Mouse (Mus musculus) limb, embryonic 11.5 days (tissue): Measurements from ENCODE around the gene Tcf20. TPM values are rescaled to one million over a fixed set of nuclear protein-coding genes. Genes with fewer than 3 reads are reported as not detected.

Experiments
- ATAC-seq: fragments of 200-750 bp; cut with Nextera tagmentation; 2 replicates; pipeline ENCODE4 v1.8.0; 2017; ENCODE audit warnings: low read depth; ENCODE audit not compliant: insufficient number of reproducible peaks, low FRiP score, low TSS enrichment
- DNase-seq: peaks from one replicate; pipeline ENCODE4 v3.0.0-alpha.2; 2015; ENCODE audit warnings: low spot score
- H3K27ac ChIP-seq: fragments of 300-500 bp; sonication (generic); replicated peaks from 2 replicates; pipeline ENCODE4 v1.5.1; 2014; ENCODE audit warnings: low read depth, mild to moderate bottlenecking, low read length
- H3K27me3 ChIP-seq: fragments of 300-500 bp; sonication (generic); 2 replicates; pipeline ENCODE4 v1.6.1; 2014; ENCODE audit warnings: mild to moderate bottlenecking, low read length, mixed read lengths; ENCODE audit not compliant: control insufficient read depth, insufficient read depth
- H3K36me3 ChIP-seq: fragments of 300-500 bp; sonication (generic); 2 replicates; pipeline ENCODE4 v1.6.1; 2014; ENCODE audit warnings: mild to moderate bottlenecking, low read length, moderate library complexity, mixed read lengths; ENCODE audit not compliant: control insufficient read depth, insufficient read depth
- H3K4me1 ChIP-seq: fragments of 300-500 bp; sonication (generic); 2 replicates; pipeline ENCODE4 v1.6.1; 2014; ENCODE audit warnings: low read length, mixed read lengths; ENCODE audit not compliant: control insufficient read depth, insufficient read depth
- H3K4me2 ChIP-seq: fragments of 300-500 bp; sonication (generic); 2 replicates; pipeline ENCODE4 v1.6.1; 2014; ENCODE audit warnings: low read depth, mild to moderate bottlenecking, moderate library complexity; ENCODE audit not compliant: severe bottlenecking
- H3K4me3 ChIP-seq: fragments of 300-500 bp; sonication (generic); 2 replicates; pipeline ENCODE4 v1.5.1; 2014; ENCODE audit warnings: low read depth, low read length
- H3K9ac ChIP-seq: fragments of 300-500 bp; sonication (generic); 2 replicates; pipeline ENCODE4 v1.6.1; 2014; ENCODE audit warnings: mild to moderate bottlenecking, low read length
- H3K9me3 ChIP-seq: fragments of 300-500 bp; sonication (generic); 2 replicates; pipeline ENCODE4 v1.6.1; 2016; ENCODE audit warnings: low read length; ENCODE audit not compliant: control insufficient read depth
- WGBS: fragments of 180-500 bp; shearing (Covaris S2); extraction: QIAGEN DNeasy Blood & Tissue Kit; methylation state at CpG from one replicate; pipeline ENCODE4 v1.1.7; 2014; 5-methylcytosine and 5-hydroxymethylcytosine counted together
- polyA plus RNA-seq: library from polyadenylated mRNA; unstranded; fragments of >200 nt; fragmentation: Nextera tagmentation; extraction: Ambion mirVana; gene quantifications from 2 replicates; pipeline ENCODE4 v1.2.1, GENCODE M21; 2014

Gene Tcf20
- polyA plus RNA-seq, 1 experiment from 2014 or later: 12.3 TPM

DNA sequence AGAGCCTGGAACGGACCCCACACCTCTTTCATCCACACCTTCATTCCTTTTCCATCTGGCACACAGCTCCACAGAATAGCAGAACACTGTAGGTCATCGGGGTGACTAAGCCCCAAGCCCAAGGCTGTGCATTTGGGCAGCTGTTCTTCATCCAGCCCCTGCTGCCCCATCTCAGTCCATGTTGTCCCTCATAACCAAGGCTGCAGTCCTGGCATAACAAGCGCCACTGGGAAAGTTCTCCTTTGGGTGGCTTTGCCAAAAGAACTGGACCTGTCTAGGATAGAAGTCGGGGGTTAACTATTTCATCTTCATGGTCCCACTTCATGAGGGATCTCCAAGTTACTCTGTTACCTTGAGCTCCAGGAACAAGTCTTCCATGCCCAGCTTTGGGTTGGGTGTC lies 77.9 kb downstream of the Tcf20 start:
- Histone ChIP-seq H3K4me3 (no peak overlapping the region), H3K9ac (no peak overlapping the region; the same call in 1 of the 2 replicates), H3K27ac (no peak overlapping the region), H3K4me2 (no peak overlapping the region), H3K27me3 (peaks cover 6% of the 10 kb centered on the region; the same call in 1 of the 2 replicates), H3K4me1 (peaks cover 40% of the 10 kb centered on the region), H3K9me3 (no peaks in the 10 kb centered on the region), H3K36me3 (no peaks in the 10 kb centered on the region)
- ATAC-seq: no peak
- DNase-seq: no peak
- WGBS: 78% methylated on average over 4 of the region's 4 CpGs

DNA sequence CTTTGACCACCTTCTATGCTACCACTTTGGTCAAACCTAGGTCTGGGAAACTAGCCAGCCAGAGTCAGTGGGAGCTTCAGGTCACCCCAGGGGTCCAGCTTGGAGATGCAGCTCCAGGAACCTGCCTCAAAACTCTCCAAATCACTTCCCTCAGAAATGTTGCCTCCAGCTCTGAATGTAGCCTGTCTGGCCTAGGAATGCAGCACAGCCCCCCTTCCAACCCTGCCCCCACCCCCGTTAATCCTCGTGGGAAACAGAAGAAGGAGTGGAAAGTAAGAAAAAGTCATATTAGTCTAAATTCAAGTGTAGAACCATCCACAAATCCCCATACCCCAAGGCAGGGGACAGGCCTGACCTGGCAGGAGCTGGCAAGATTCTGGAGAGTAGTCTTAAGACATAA lies 79.2 kb downstream of the Tcf20 start:
- peaks cover 6% of the 10 kb centered on the region; the same call in 1 of the 2 replicates for H3K27me3 ChIP-seq
- H3K4me1 ChIP-seq: peaks cover 40% of the 10 kb centered on the region
- H3K36me3 ChIP-seq: no peaks in the 10 kb centered on the region
- DNase-seq (no peak), ATAC-seq (no peak)
- no peak overlapping the region for H3K4me2 ChIP-seq
- no peak overlapping the region for H3K9ac ChIP-seq
- 34% methylated on average over 2 of the region's 2 CpGs for WGBS
- H3K27ac ChIP-seq: no peak overlapping the region
- H3K9me3 ChIP-seq: no peaks in the 10 kb centered on the region
- no peak overlapping the region for H3K4me3 ChIP-seq

DNA sequence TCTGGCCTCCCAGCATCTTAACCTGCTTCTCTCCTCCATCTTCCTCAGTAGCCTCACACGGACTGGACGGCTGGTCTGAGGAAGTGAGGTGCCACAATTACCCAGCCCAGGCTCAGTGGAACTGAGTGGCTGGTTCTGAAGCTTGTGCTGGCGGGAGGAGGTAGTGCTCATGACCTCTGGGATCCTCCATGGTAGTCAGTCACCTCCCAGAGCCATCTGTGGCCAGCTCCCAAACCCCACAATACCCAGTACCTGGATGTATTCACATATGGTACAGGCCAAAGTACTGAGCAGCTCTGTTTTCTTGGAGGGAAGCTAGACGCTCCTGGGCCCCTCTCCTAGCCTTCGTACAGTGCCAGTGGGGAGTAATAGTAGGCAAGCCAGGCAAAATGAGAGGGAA lies 80.4 kb downstream of the Tcf20 start:
- Histone ChIP-seq H3K9ac (no peak overlapping the region), H3K4me3 (no peak overlapping the region), H3K27ac (no peak overlapping the region), H3K36me3 (no peaks in the 10 kb centered on the region), H3K27me3 (0 out of 2 replicates have a peak, but pooled peaks cover 3% of the 10 kb centered on the region), H3K9me3 (no peaks in the 10 kb centered on the region), H3K4me2 (no peak overlapping the region), H3K4me1 (peaks cover 38% of the 10 kb centered on the region)
- ATAC-seq (no peak), DNase-seq (no peak)
- WGBS: 78% methylated on average over 5 of the region's 5 CpGs

DNA sequence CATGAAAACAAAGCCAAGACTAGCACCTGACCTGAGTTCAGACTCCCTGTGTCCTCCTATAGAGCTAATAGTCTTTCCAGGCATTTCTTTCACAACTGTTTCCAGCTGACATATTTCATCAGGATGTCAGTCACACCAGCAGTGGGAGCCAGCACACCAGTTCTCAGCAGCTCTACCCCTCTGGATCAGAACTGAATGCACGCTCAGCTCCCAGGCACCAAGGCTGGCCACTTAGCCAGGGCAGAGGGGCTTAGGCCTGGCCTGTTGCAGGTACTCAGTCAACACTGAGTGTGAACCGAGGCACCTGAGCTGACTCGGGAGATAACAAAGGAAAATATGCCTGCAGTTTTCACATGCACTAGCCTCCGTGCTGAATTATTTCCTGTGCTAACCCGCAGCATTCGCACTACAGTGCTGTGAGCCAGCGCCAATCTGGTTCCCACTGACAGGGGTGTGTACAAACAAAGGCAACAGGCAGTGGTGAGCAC lies 81.1 kb downstream of the Tcf20 start:
- H3K4me3 ChIP-seq: no peak overlapping the region
- H3K4me2 ChIP-seq: no peak overlapping the region
- peaks cover 38% of the 10 kb centered on the region for H3K4me1 ChIP-seq
- peak; percentile 53 for DNase-seq
- H3K9ac ChIP-seq: no peak overlapping the region
- 0 out of 2 replicates have a peak, but pooled peaks cover 3% of the 10 kb centered on the region for H3K27me3 ChIP-seq
- H3K9me3 ChIP-seq: no peaks in the 10 kb centered on the region
- no peak for ATAC-seq
- H3K36me3 ChIP-seq: no peaks in the 10 kb centered on the region
- no peak overlapping the region; the same call in 1 of the 2 replicates for H3K27ac ChIP-seq
- WGBS: 59% methylated on average over 7 of the region's 7 CpGs

DNA sequence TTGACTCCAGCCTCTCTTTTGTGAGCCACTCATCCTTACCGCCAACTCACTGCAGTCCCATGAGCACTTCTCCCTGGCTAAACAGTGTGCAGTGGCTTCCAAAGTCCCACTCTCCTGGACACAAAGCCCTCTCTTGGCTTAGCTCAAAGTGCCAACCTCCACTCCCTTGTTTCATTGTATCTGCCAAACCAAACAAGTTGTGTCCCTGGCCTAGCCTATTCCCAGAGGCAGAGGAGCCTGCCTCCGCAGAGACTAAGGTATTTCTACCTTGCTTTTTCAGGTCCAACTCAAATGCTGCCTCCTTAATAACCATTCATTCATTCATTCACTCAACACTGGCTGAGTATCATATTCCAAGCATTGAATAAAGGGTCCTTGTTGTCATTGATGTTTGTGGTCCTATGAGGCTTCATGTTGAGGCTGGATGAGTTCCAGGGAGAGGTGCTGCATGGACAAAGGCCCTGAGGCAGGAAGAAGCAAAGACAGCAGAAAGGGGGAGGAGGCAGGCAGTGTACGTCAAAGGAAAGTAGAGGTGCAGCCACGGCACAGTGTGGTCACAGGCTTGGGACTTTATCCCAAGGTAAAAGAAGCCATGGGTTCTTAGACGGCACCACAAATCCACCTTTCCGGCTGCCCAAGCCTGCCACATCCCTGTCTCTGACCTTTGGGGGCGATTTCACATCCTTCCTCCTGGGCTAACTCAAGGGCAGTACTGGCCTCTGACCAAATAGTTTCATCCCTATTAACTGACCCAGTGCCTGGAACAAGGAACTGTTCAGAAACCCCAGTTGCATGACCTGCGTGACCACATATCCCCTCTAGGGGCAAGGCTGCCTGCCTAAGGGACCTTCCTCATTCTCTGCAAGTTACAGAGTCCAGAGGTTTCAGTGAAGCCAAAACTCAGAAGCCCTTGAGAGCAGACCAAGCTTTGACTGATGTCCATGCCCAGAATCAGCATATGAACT lies 82.0 kb downstream of the Tcf20 start:
- no peaks in the 10 kb centered on the region for H3K9me3 ChIP-seq
- ATAC-seq (no peak), DNase-seq (peak; percentile 23)
- 84% methylated on average over 8 of the region's 8 CpGs for WGBS
- no peaks in the 10 kb centered on the region for H3K36me3 ChIP-seq
- H3K27me3 ChIP-seq: no peaks in the 10 kb centered on the region
- no peak overlapping the region for H3K9ac ChIP-seq
- H3K4me2 ChIP-seq: no peak overlapping the region
- no peak overlapping the region for H3K27ac ChIP-seq
- peaks cover 37% of the 10 kb centered on the region for H3K4me1 ChIP-seq
- H3K4me3 ChIP-seq: no peak overlapping the region

DNA sequence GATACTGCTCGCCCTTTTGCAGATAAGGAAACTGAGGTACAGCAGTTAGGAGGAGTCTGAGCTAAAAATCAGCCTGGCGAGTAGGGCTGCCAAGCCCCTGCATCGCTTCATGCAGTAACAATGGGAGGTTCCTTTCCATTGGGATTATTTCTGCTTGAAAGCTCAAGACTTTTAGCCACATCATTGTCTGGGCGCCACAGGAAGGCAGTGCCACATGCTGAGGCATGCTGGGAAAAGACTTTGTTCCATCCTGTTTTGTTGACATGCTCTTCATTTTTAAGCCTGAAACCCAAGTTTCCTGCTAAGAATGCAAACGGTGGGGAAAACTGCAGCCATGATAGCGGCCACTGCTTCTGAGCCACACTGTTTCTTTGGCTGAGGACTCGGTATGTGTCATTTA lies 83.1 kb downstream of the Tcf20 start:
- Histone ChIP-seq H3K9me3 (no peaks in the 10 kb centered on the region), H3K27me3 (no peaks in the 10 kb centered on the region), H3K36me3 (no peaks in the 10 kb centered on the region), H3K4me1 (peaks cover 31% of the 10 kb centered on the region), H3K27ac (no peak overlapping the region), H3K9ac (no peak overlapping the region), H3K4me3 (no peak overlapping the region), H3K4me2 (no peak overlapping the region)
- ATAC-seq: no peak
- WGBS: 58% methylated on average over 7 of the region's 7 CpGs
- DNase-seq: no peak

DNA sequence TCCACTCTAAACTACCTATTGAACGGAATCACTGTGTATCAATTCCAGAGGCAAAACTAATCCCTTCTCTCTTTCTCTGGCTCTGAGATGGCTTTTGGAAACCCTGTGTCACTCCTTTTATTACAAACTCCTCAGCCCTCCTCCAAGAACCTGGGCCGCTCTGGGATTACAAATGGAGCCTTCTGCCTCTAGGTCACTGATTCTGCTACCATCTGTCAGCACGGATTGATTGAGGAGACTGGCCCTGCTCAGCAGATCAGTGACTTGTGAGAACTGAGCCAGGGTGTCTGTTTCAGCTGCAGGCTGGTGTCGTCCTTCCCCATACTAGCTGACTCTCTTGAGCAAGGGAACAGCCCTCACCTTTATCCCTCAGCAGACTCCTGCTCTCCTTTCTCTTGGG lies 85.2 kb downstream of the Tcf20 start:
- Histone ChIP-seq H3K27ac (no peak overlapping the region), H3K9ac (no peak overlapping the region), H3K4me3 (no peak overlapping the region), H3K27me3 (no peaks in the 10 kb centered on the region), H3K4me2 (no peak overlapping the region), H3K36me3 (no peaks in the 10 kb centered on the region), H3K9me3 (no peaks in the 10 kb centered on the region), H3K4me1 (peaks cover 39% of the 10 kb centered on the region)
- no peak for ATAC-seq
- 36% methylated on average over 4 of the region's 4 CpGs for WGBS
- DNase-seq: no peak

DNA sequence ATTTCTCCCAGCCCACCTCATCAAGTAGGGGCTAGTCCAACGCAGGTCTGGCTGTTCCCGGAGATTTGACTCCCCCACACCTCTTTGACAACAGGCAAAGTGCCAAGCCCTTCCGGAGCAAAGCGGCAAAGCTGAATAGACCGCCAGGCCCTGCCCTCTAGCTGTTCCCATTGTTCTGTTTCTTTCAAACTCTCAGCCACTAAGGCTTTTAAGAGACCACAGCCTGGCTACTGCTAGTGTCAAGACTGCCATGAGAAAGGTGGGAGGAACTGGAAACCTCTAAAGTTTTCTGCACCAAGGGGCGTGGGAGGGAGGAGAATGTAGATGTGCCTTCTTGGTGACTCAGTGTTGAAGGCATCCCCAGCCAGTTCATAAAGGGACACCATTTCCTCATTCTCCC lies 86.4 kb downstream of the Tcf20 start:
- Histone ChIP-seq H3K4me2 (no peak overlapping the region), H3K27me3 (no peaks in the 10 kb centered on the region), H3K27ac (peak overlapping the region; percentile 30; the same call in 1 of the 2 replicates), H3K9ac (no peak overlapping the region), H3K4me1 (peaks cover 29% of the 10 kb centered on the region), H3K36me3 (no peaks in the 10 kb centered on the region), H3K4me3 (no peak overlapping the region), H3K9me3 (no peaks in the 10 kb centered on the region)
- ATAC-seq: no peak
- no peak for DNase-seq
- WGBS: 20% methylated on average over 6 of the region's 6 CpGs
